Mouse (Mus musculus): ENCODE data around the gene Smpdl3b.

Gene Smpdl3b

GRCm38 (mm10) chr4:132733071-132733770 lies 23.8 kb downstream of the Smpdl3b start:
- DNase-seq, result no peak

- DNase-seq, result peak; percentile 89 to 97
These were observed 24.8 kb downstream of the Smpdl3b start, which contains the start of gene Xkr8 for GRCm38 (mm10) chr4:132732148-132732684. Gene Xkr8 (minus strand): TSS chr4:132732546.

DNA sequence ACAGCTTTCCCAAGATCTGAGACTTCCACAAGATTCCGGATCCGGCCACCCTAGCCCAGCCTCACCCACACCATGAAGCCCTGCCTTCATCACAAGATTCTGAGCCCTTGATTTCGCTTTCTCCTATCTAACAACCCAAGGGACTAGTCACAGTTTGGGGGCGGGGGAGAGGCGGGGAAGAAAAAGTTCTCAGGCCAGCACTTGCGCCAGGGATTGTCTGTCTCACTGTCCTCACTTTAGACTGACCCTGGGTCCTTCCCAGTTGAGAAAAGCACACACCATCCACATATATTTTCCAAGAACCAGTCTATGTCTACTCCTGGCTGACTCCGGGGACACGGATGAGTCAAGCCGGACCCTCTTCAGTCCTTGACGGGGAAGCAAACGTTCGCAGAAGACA lies 25.4 kb downstream of the Smpdl3b start:
- no peak for DNase-seq

- DNase-seq, result no peak
These were observed 28.8 kb downstream of the Smpdl3b start for GRCm38 (mm10) chr4:132728233-132728632.

GRCm38 (mm10) chr4:132718251-132718650 lies 38.8 kb downstream of the Smpdl3b start:
- DNase-seq, result no peak

- no peak for DNase-seq
These were observed 43.9 kb downstream of the Smpdl3b start for GRCm38 (mm10) chr4:132713181-132713580.

DNA sequence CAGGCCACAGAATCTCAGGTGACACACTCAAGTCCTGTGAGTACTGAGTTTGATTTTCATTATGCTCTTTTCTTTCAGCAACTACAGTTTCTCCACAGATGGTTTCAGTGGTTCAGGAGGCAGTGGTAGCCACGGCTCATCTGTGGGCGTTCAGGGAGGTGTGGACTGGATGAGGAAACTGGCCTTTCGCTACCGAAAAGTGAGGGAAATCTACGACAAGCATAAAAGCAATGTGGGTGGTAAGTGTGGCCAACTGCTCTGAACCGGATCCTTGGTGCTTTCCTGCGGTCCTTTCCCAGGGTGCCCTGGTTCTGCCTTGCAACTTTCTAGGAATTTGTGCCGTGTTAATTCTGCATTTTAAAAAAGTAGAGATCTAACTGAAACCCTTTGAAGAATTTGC lies 50.2 kb downstream of the Smpdl3b start:
- no peak for DNase-seq

DNA sequence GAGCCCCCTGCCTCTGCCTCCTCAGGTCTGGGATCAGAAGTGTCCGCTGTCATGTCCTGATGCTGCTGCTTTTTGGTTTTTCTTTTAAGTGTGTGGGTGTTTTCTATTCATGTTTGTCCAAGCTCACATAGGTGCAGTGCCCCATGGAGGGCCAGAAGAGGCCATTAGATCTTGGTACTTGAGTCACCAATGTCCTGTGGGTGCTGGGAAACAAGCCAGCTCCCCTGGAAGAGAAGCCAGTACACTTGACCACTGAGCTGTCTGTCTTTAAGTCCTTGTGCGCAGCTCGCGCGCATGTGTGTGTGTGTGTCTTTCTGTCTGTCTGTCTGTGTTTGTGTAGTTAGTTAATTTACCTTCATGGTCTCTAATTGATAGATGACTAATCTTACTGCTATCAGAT lies 55.0 kb downstream of the Smpdl3b start:
- DNase-seq, result no peak

DNA sequence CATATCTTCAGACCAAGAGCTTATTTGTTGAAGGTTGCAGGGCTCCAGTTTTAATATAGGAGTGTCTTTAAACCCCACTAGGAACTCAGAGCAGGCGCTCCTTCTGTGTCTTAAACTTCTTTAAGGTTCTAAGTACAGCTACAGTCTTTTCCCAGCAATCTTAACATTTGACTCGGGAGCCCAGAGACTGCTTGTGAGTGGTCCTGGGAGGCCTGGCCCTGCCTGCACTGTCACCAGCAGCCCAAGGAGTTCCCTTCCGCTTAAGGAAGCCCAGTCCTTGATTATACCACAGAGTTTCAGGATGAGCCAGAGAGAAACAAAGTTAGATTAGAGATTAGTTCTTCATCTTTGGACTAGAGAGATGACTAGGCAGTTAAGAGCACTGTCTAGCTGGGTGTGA lies 63.7 kb downstream of the Smpdl3b start:
- DNase-seq, result no peak

DNA sequence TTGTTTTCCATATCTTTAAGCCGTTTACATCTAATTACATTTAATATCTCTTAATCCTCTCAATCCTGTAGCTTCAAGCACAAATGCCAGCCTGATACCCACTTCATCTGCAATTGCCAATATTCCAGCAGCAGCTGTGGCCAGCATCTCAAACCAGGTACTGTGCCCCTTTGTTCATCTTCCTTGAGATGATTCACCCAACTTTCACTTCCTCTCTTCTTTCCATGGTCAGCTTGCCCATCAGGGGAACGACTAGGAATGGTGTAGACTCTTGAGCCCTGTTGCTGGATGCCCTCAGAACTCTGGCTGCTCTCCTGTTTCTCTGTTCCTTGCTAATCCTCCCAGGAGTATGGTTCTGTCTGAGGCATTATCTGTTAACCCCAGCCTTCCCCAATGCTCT lies 67.4 kb downstream of the Smpdl3b start:
- no peak for DNase-seq
